Mouse (Mus musculus): ENCODE measurements around the gene Chd2. TPM values are rescaled to one million over a fixed set of nuclear protein-coding genes. Genes with fewer than 3 reads are reported as not detected.

The Chd2 gene
- polyA plus RNA-seq, 1 experiment from 2014 or later, result 64.4 TPM

GRCm38 (mm10) chr7:73538424-73539079 is 3.1 kb downstream of the Chd2 start:
- WGBS, result 23% methylated on average over 4 of the region's 4 CpGs
- no peaks in the 10 kb centered on the region for H3K27me3 ChIP-seq (ENCODE audit: control insufficient read depth, insufficient read depth, low read length)
- peak overlapping the region; percentile 52 for H3K4me2 ChIP-seq (replicated peaks; ENCODE audit: low read depth, low read length)
- no peak for DNase-seq (ENCODE audit: low spot score)
- H3K4me3 ChIP-seq (ENCODE audit: low read depth, low read length), result peak overlapping the region; percentile 41
- H3K9me3 ChIP-seq (ENCODE audit: control insufficient read depth, low read length), result no peaks in the 10 kb centered on the region
- no peaks in the 10 kb centered on the region; the same call in 1 of the 2 replicates for H3K4me1 ChIP-seq (replicated peaks; ENCODE audit: control insufficient read depth, insufficient read depth, low read length)
- no peak; the same call in 1 of the 2 replicates for ATAC-seq (ENCODE audit: low FRiP score)
- H3K27ac ChIP-seq (ENCODE audit: low read depth, low read length), result peak overlapping the region; percentile 91
- H3K36me3 ChIP-seq (ENCODE audit: control insufficient read depth, insufficient read depth, low read length), result no peaks in the 10 kb centered on the region
- peak overlapping the region; percentile 58 for H3K9ac ChIP-seq (ENCODE audit: low read depth, low read length)

DNA sequence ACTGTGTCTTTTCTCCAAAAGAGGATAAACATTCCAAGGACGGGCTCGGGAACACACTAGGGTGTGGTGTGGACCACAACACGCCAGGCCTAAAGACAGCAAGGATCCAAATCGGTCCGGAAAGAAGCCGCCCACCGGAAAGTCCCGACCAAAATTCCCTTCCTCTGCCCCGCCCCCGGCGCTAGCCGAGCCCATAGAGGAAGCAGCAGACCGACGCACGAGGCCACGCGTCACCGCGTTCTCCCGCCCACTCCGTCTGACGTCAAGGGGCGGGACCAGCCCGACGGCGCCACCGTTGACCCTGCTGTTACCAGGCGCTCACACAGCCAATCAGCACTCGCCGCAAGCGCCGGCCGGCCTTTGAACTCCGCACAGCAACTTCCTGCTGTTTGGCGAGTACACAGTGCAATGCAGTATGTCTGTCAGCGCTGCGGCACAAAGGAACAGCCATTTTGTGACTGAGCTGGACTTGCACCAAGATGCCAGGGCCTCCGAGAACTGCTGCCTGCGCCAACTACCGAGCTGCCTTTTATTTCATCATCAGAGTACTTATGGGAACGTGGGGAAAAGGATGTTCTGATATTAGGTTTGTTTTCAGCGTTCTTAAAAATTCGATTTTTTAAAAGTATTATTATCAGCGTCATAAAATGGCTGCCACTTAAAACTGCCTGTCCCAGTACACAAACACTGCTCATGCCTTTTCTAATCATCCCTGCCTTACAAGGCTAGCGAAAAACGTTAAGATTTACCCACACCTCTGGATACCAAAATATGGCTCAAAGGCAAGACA is 3.8 kb downstream of the Chd2 start:
- H3K9ac ChIP-seq (ENCODE audit: low read depth, low read length), result peak overlapping the region; percentile 58
- peak; percentile 100 for DNase-seq (ENCODE audit: low spot score)
- ATAC-seq (ENCODE audit: low FRiP score), result peak; percentile 99
- H3K4me2 ChIP-seq (replicated peaks; ENCODE audit: low read depth, low read length), result peak overlapping the region; percentile 52
- H3K9me3 ChIP-seq (ENCODE audit: control insufficient read depth, low read length), result no peaks in the 10 kb centered on the region
- H3K36me3 ChIP-seq (ENCODE audit: control insufficient read depth, insufficient read depth, low read length), result no peaks in the 10 kb centered on the region
- WGBS, result under 1% methylated on average over 46 of the region's 46 CpGs
- peak overlapping the region; percentile 91 for H3K27ac ChIP-seq (ENCODE audit: low read depth, low read length)
- H3K4me1 ChIP-seq (replicated peaks; ENCODE audit: control insufficient read depth, insufficient read depth, low read length), result no peaks in the 10 kb centered on the region; the same call in 1 of the 2 replicates
- H3K4me3 ChIP-seq (ENCODE audit: low read depth, low read length), result peak overlapping the region; percentile 41
- H3K27me3 ChIP-seq (ENCODE audit: control insufficient read depth, insufficient read depth, low read length), result no peaks in the 10 kb centered on the region

DNA sequence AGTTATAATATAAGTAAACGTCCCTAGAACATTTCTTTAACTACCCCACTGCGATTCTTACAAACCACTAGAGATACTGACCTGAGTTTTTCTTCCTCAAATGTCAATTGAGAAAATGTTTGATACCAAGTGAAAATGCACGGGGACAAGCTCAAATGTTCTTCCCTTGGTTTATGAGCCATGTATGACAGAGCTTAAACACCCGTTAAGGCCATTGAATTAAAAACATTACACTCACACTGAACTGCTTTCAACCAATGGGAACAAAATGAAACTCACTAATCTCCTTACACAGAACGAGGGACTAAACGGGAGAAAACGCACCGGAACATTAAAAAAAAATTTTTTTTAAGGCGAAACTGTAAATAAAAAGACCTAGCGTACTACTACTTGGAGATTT is 4.4 kb downstream of the Chd2 start:
- ATAC-seq (ENCODE audit: low FRiP score) (peak; percentile 17; the same call in 1 of the 2 replicates), DNase-seq (ENCODE audit: low spot score) (no peak)
- Histone ChIP-seq H3K36me3 (ENCODE audit: control insufficient read depth, insufficient read depth, low read length) (no peaks in the 10 kb centered on the region), H3K4me3 (ENCODE audit: low read depth, low read length) (peak overlapping the region; percentile 41), H3K27ac (ENCODE audit: low read depth, low read length) (peak overlapping the region; percentile 58), H3K27me3 (ENCODE audit: control insufficient read depth, insufficient read depth, low read length) (no peaks in the 10 kb centered on the region), H3K4me2 (replicated peaks; ENCODE audit: low read depth, low read length) (peak overlapping the region; percentile 52), H3K9ac (ENCODE audit: low read depth, low read length) (peak overlapping the region; percentile 50), H3K9me3 (ENCODE audit: control insufficient read depth, low read length) (no peaks in the 10 kb centered on the region), H3K4me1 (replicated peaks; ENCODE audit: control insufficient read depth, insufficient read depth, low read length) (no peaks in the 10 kb centered on the region; the same call in 1 of the 2 replicates)
- WGBS, result 24% methylated on average over 10 of the region's 10 CpGs

DNA sequence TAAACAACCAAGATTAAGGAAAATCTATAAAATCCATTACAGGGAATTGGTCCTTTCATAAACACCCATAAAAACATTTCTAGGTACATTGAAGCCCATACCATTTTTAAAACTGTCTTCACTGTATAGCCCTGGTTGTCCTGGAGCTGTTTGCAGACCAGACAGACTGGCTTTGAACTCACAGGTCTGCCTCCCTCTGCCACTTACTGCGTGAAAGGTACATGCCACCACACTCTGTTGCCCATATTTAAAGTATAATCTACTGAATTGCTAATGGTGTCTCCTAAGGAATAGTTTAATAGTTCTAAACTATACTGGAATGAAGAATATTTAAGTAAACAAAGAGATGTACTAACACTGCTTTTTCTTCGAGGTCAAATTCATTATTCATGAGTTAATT is 5.1 kb downstream of the Chd2 start:
- no peak for DNase-seq (ENCODE audit: low spot score)
- Histone ChIP-seq H3K4me1 (replicated peaks; ENCODE audit: control insufficient read depth, insufficient read depth, low read length) (no peaks in the 10 kb centered on the region; the same call in 1 of the 2 replicates), H3K27ac (ENCODE audit: low read depth, low read length) (no peak overlapping the region), H3K9ac (ENCODE audit: low read depth, low read length) (no peak overlapping the region), H3K27me3 (ENCODE audit: control insufficient read depth, insufficient read depth, low read length) (no peaks in the 10 kb centered on the region), H3K4me3 (ENCODE audit: low read depth, low read length) (no peak overlapping the region), H3K9me3 (ENCODE audit: control insufficient read depth, low read length) (no peaks in the 10 kb centered on the region), H3K4me2 (replicated peaks; ENCODE audit: low read depth, low read length) (peak overlapping the region; percentile 52), H3K36me3 (ENCODE audit: control insufficient read depth, insufficient read depth, low read length) (no peaks in the 10 kb centered on the region)
- no peak for ATAC-seq (ENCODE audit: low FRiP score)
- 80% methylated on average over 2 of the region's 2 CpGs for WGBS

DNA sequence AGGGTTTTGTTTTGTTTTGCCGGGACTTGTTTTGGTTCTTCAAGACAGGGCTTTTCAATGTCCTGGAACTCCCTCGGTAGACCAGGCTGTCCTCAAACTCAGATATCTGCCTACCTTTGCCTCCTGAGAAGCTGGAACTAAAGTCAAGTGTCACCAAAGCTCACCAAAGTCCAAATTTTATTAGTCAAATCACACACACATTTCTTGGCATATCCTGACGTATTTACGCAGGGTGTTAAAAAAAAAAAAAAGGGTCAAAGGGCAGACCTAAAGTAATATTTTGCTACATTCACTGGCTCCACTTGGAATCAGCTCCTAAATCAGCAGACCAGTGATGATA is 5.8 kb downstream of the Chd2 start:
- 77% methylated on average over 4 of the region's 4 CpGs for WGBS
- ATAC-seq (ENCODE audit: low FRiP score), result no peak

DNA sequence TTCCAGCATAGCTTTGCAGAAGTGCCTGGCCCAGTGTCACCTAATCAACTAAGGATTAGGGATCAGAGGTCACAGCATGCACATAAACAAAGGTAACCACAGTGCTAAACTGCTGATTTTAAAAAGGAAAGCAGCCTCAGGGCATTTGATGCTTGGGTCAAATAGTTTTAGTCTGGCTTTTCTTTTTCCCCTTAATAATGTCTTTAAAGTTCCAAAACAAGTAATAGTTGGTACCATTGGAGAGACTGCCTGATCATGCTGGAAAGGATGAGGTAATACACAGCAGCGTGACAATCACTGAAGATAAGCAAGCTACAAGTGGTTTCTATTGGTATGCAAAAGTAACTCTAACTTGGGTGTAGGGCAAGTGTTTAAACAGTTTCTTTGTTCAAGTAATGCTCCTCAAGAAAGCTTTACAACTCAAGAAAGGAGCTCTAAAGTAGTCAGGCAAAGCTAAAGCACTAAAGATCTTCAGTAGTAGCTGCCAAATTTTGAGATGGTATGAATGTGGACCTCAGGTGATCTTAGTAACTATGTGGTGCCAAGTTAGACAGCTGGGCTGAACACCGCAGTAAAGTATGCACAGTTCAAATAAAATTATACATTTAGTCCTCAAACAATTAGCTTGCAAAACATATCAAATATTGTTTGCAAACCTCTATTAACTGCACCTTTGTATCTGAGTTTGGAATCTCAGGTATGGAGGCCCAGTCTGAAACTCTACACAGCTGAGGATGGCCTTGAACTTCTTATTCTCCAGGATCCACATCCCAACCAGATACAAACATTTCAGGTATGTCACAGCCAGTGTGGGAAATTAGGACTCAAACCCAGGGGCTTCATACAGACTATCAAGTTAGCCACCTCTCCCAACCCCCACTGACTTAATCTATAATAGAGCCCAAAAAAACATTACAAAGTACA is 6.4 kb downstream of the Chd2 start:
- no peaks in the 10 kb centered on the region for H3K36me3 ChIP-seq (ENCODE audit: control insufficient read depth, insufficient read depth, low read length)
- no peaks in the 10 kb centered on the region for H3K9me3 ChIP-seq (ENCODE audit: control insufficient read depth, low read length)
- DNase-seq (ENCODE audit: low spot score) (no peak), ATAC-seq (ENCODE audit: low FRiP score) (no peak)
- H3K9ac ChIP-seq (ENCODE audit: low read depth, low read length), result no peak overlapping the region
- no peak overlapping the region for H3K4me3 ChIP-seq (ENCODE audit: low read depth, low read length)
- no peak overlapping the region for H3K4me2 ChIP-seq (replicated peaks; ENCODE audit: low read depth, low read length)
- WGBS, result 88% methylated on average over 2 of the region's 2 CpGs
- H3K27ac ChIP-seq (ENCODE audit: low read depth, low read length), result no peak overlapping the region
- H3K27me3 ChIP-seq (ENCODE audit: control insufficient read depth, insufficient read depth, low read length), result no peaks in the 10 kb centered on the region
- H3K4me1 ChIP-seq (replicated peaks; ENCODE audit: control insufficient read depth, insufficient read depth, low read length), result no peaks in the 10 kb centered on the region; the same call in 1 of the 2 replicates

More for the DNA sequence above, 5.8 kb downstream of the Chd2 start:
- Histone ChIP-seq H3K36me3 (ENCODE audit: control insufficient read depth, insufficient read depth, low read length) (no peaks in the 10 kb centered on the region), H3K4me3 (ENCODE audit: low read depth, low read length) (no peak overlapping the region), H3K9ac (ENCODE audit: low read depth, low read length) (no peak overlapping the region), H3K4me1 (replicated peaks; ENCODE audit: control insufficient read depth, insufficient read depth, low read length) (no peaks in the 10 kb centered on the region; the same call in 1 of the 2 replicates), H3K27ac (ENCODE audit: low read depth, low read length) (no peak overlapping the region), H3K27me3 (ENCODE audit: control insufficient read depth, insufficient read depth, low read length) (no peaks in the 10 kb centered on the region), H3K4me2 (replicated peaks; ENCODE audit: low read depth, low read length) (no peak overlapping the region), H3K9me3 (ENCODE audit: control insufficient read depth, low read length) (no peaks in the 10 kb centered on the region)
- DNase-seq (ENCODE audit: low spot score), result no peak

DNA sequence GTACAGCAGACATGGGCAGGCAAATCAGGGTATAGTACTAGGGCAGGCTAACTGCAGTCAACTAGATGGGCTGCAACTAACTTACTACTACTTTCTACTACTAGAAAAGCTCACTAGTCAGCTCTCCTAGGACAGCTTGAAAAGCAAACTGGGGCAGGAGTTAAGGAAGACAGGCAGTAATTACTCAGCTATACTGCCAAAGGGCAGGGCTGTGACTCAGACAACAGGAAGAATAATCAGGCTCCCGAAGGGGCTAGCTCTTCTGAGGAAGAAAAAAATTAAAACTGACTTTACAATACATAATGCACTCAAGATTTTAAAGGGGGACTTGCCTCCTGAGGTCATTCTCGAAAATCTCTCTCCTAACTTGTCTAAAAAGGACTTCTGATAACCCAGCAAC is 8.2 kb downstream of the Chd2 start:
- 73% methylated on average over 2 of the region's 2 CpGs for WGBS
- Histone ChIP-seq H3K27ac (ENCODE audit: low read depth, low read length) (no peak overlapping the region), H3K9ac (ENCODE audit: low read depth, low read length) (no peak overlapping the region), H3K36me3 (ENCODE audit: control insufficient read depth, insufficient read depth, low read length) (no peaks in the 10 kb centered on the region), H3K9me3 (ENCODE audit: control insufficient read depth, low read length) (no peaks in the 10 kb centered on the region), H3K4me3 (ENCODE audit: low read depth, low read length) (no peak overlapping the region), H3K4me2 (replicated peaks; ENCODE audit: low read depth, low read length) (no peak overlapping the region), H3K27me3 (ENCODE audit: control insufficient read depth, insufficient read depth, low read length) (no peaks in the 10 kb centered on the region), H3K4me1 (replicated peaks; ENCODE audit: control insufficient read depth, insufficient read depth, low read length) (no peaks in the 10 kb centered on the region; the same call in 1 of the 2 replicates)
- DNase-seq (ENCODE audit: low spot score) (no peak), ATAC-seq (ENCODE audit: low FRiP score) (no peak)

DNA sequence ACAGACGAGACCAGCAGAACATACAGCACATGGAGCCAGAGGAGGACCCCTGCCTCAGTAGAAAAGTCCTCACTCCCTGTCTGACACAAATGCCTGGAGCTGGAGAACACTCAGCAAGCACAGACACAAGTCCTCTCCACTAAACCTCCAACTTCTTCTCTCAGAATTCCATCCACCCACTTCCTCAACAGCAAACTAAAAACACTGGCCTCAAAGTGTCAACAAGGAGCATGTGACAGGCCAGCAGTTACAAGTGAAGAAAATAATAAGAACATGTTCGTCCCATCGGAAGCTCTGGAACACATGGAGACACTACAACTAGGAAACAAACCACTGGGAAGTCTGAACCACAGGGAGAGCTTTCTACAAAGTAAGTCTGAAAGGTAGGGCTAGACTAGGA is 8.7 kb downstream of the Chd2 start:
- H3K36me3 ChIP-seq (ENCODE audit: control insufficient read depth, insufficient read depth, low read length), result no peaks in the 10 kb centered on the region
- H3K9ac ChIP-seq (ENCODE audit: low read depth, low read length), result no peak overlapping the region
- no peak overlapping the region for H3K4me3 ChIP-seq (ENCODE audit: low read depth, low read length)
- no peaks in the 10 kb centered on the region; the same call in 1 of the 2 replicates for H3K4me1 ChIP-seq (replicated peaks; ENCODE audit: control insufficient read depth, insufficient read depth, low read length)
- no peak overlapping the region for H3K27ac ChIP-seq (ENCODE audit: low read depth, low read length)
- ATAC-seq (ENCODE audit: low FRiP score), result no peak
- WGBS, result 77% methylated on average over 3 of the region's 3 CpGs
- H3K4me2 ChIP-seq (replicated peaks; ENCODE audit: low read depth, low read length), result no peak overlapping the region
- no peaks in the 10 kb centered on the region for H3K27me3 ChIP-seq (ENCODE audit: control insufficient read depth, insufficient read depth, low read length)
- no peak for DNase-seq (ENCODE audit: low spot score)
- no peaks in the 10 kb centered on the region for H3K9me3 ChIP-seq (ENCODE audit: control insufficient read depth, low read length)
